Mouse (Mus musculus): ENCODE measurements around the gene Nek6. TPM values are rescaled to one million over a fixed set of nuclear protein-coding genes. Genes with fewer than 3 reads are reported as not detected.

The Nek6 gene
- total RNA-seq, 2 experiments from 2014 or later, result 46.1 to 47.0 TPM

DNA sequence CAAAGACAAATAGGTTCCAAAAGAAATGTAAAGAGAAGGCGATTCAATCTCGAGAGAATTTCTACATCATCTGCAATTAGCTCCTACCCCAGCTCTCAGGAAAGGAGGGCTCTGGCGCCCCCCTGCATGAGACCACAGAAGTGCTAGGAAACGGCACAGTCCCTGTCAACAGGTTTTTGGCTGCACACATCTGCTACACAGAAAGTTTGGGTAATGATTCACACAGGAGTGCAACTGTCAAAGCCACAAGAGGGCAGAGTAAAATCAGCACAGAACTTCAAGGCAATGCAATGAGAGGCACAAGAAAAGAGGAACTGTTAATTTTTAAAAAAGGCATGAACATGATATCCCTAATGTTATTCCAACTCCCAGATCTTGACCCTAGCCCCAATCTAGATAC is 104.6 kb downstream of the Nek6 start:
- no peak for DNase-seq (ENCODE audit: extremely low spot score in 1 of 2, low spot score in 1 of 2)

GRCm38 (mm10) chr2:38616956-38617872 is 105.8 kb downstream of the Nek6 start:
- DNase-seq (ENCODE audit: extremely low spot score in 1 of 2, low spot score in 1 of 2), result no peak

- DNase-seq (ENCODE audit: extremely low spot score in 1 of 2, low spot score in 1 of 2), result no peak
These were observed 108.3 kb downstream of the Nek6 start for GRCm38 (mm10) chr2:38619777-38620176.

DNA sequence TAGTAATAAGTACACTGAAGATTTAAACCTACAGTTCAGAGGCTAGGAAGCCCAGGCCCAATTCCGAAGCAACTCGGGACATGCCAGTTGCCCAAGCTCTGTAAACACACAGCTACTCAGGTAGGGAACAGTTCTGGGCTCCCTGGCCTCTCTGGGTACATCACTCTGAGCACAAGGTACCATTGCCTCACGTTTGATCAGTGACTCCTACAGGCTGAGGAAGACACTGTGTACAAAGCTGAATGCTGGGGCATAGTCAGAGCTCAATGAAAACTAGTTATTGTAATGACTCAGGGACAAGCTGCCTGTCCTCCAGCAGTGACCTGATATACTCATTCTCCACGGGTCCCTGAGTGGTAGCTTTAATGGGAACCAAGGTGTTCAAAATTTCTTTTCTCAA is 109.6 kb downstream of the Nek6 start:
- DNase-seq (ENCODE audit: extremely low spot score in 1 of 2, low spot score in 1 of 2), result no peak

DNA sequence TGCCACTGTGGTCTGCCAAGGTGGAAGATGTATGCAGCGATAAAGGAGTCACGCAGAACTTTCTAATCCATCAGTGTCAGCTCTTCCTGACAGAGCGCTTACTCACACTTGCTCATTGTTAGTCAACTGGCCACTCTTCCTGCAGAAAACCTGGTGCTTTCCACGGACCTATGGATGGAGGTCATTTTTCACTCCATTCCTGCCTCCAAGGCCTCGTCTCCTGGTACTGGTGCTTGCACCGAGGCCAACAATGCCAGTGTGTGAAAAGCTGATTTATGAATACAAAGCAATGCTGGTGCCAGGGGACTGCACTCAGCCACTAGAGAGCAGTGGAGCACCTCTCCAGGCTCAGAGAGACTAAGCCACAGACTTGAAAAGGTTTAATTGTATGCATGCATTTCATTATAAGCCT is 110.2 kb downstream of the Nek6 start:
- peak in 1 of 2 experiments; percentile 22 for DNase-seq (ENCODE audit: extremely low spot score in 1 of 2, low spot score in 1 of 2)

- DNase-seq (ENCODE audit: extremely low spot score in 1 of 2, low spot score in 1 of 2), result no peak
These were observed 112.0 kb downstream of the Nek6 start for GRCm38 (mm10) chr2:38623411-38623810.

GRCm38 (mm10) chr2:38623821-38624590 is 112.6 kb downstream of the Nek6 start:
- no peak for DNase-seq (ENCODE audit: extremely low spot score in 1 of 2, low spot score in 1 of 2)

- DNase-seq (ENCODE audit: extremely low spot score in 1 of 2, low spot score in 1 of 2), result no peak
These were observed 117.4 kb downstream of the Nek6 start for GRCm38 (mm10) chr2:38628801-38629200.

- DNase-seq (ENCODE audit: extremely low spot score in 1 of 2, low spot score in 1 of 2), result no peak
These were observed 118.0 kb downstream of the Nek6 start for GRCm38 (mm10) chr2:38629451-38629850.

DNA sequence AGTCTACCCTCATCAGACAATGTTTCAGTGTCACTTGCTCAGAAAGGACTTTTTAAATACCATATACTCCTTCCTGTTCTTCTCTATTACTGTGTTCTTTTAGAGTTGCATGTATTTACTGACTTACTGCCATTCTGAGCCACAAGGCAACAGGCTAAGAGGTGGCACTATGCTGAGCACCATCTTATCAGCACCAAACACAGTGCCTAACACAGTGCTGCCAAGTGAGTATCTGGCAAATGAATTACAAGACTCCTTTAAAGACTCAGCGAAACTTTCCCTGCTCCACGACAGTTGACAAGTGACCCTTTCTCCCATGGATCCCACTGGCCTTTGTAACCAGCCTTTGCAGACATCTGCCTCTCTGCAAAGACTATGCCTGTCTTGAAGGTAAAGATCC is 119.1 kb downstream of the Nek6 start:
- no peak for DNase-seq (ENCODE audit: extremely low spot score in 1 of 2, low spot score in 1 of 2)

DNA sequence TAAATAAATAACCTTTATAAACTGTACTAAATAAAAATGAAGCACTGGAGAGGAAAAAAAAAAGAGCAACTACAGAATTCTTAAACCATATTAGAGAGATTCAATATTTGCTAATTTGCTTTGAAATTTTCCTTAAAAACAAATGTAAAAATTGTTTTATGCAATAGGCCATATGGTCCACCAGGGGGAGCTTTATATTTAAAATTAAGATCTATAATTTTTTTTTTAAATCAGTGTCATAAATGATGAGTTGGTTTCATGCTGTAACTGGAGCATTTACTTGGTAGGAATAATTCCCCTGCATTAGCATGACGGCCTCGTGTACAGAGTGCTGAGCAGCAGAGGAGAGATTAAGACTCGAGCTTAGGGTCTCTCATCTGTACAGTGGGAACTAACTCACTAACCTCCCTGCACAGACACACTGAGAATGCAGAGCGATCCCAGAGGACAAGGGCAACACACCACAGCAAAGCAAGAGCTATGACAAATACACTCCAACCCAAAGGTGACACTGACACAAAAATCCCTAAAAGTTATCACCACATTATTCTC is 126.3 kb downstream of the Nek6 start:
- DNase-seq (ENCODE audit: extremely low spot score in 1 of 2, low spot score in 1 of 2), result no peak

DNA sequence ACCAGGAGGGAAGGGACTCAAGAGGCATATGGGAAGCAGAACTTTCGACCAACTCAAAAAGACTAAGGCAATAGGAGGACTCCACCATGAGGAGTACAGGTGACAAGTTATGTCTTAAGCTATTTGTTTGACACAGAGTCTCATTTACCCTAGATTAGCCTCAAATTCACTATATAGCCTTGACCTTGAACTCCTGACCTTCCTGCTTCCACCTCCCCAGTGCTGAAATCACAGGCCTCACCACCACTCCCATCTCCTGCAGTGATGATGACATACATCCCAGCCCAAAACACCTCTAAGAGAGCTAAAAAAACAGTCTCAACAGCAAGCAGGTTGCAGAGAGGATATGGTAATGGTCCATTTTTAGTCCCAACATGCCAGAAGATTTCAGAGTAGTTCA is 130.3 kb downstream of the Nek6 start:
- no peak for DNase-seq (ENCODE audit: extremely low spot score in 1 of 2, low spot score in 1 of 2)

GRCm38 (mm10) chr2:38643625-38644427 is 132.4 kb downstream of the Nek6 start, which contains the start of gene Psmb7:
TSS of gene Psmb7 (minus strand) at chr2:38644087.
- DNase-seq (ENCODE audit: extremely low spot score in 1 of 2, low spot score in 1 of 2), result peak; percentile 60 to 72

Small RNA genes lying within 50 kb of the gene (microRNA-seq; reads per million reads assigned to microRNA genes)
- gene Gm27634, result 0 reads per million in 2 experiments

Other genes starting within 250 kb of the Nek6 start
- 10 to 100 TPM; 73.5 to 77.3 TPM for gene Dennd1a, start 224.3 kb upstream of the Nek6 start, total RNA-seq (2021)
- 10 to 100 TPM; 96.0 to 98.3 TPM for gene Lhx2, start 172.4 kb upstream of the Nek6 start, total RNA-seq (2021)
- gene Psmb7, start 132.4 kb downstream of the Nek6 start, total RNA-seq (2021), result 100 to 1,000 TPM; 205 to 234 TPM
- gene Nr5a1, start 202.9 kb downstream of the Nek6 start, total RNA-seq (2021), result not detected

All from layer of hippocampus, postnatal 25 days (tissue).